Mouse (Mus musculus): ENCODE measurements around the gene Ppm1k. TPM values are rescaled to one million over a fixed set of nuclear protein-coding genes. Genes with fewer than 3 reads are reported as not detected.

The Ppm1k gene
- total and polyA plus RNA-seq, 3 experiments: 1.3 to 1.5 TPM; not detected in 1

DNA sequence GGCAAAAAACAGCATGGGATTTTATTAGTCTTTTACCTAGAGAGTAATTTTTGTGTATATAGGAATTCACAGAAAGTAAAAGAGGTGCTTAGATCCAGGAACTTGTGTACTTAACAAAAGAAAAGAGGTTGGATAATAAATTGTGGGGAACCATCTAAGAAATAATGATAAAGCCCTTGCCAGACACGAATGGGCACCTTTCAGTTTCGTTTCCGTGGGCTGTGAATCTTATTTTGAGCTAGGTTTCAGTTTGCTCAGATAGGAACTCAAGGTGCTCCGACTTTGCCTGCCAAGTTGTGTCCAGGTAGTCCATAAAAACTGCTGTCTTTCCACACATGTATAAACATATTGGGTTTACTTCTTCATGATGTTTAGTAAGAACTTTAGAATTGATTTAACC is 47.1 kb upstream of the Ppm1k start:
- H3K9ac ChIP-seq (ENCODE audit: control insufficient read depth, low read depth, low read length, poor library complexity, severe bottlenecking): peak overlapping the region; percentile 68
- no peak for TF ChIP-seq UBTF (IDR thresholded peaks at IDR 0.05; ENCODE audit: borderline replicate concordance, insufficient read depth, low read depth, low read length)
- 0 out of 2 replicates have a peak, but pooled peaks have one; percentile 26 for TF ChIP-seq MXI1 (IDR thresholded peaks at IDR 0.05; ENCODE audit: low read depth, low read length)
- TF ChIP-seq POLR2A (IDR thresholded peaks at IDR 0.05; ENCODE audit: control insufficient read depth in 1 of 2, insufficient read depth in 1 of 2, low read depth in 1 of 2, low read length in 2 of 2, poor library complexity in 1 of 2): no peak
- no peak for TF ChIP-seq HCFC1 (IDR thresholded peaks at IDR 0.05; ENCODE audit: low read depth, low read length)
- peak; percentile 66; the same call in 1 of the 2 replicates for TF ChIP-seq ETS1 (IDR thresholded peaks at IDR 0.05; ENCODE audit: low read depth, low read length)
- H3K79me2 ChIP-seq (ENCODE audit: control insufficient read depth, insufficient read depth, low read length, poor library complexity): no peaks in the 10 kb centered on the region; the same call in 1 of the 2 replicates
- no peaks in the 10 kb centered on the region for H3K36me3 ChIP-seq (ENCODE audit: control insufficient read depth in 1 of 2, insufficient read depth in 2 of 2, low read length in 2 of 2)
- H3K27me3 ChIP-seq (ENCODE audit: control insufficient read depth in 1 of 2, insufficient read depth in 2 of 2, low read length in 2 of 2): no peaks in the 10 kb centered on the region
- no peaks in the 10 kb centered on the region for H3K4me1 ChIP-seq (ENCODE audit: control insufficient read depth in 1 of 2, insufficient read depth in 2 of 2, low read length in 2 of 2)
- DNase-seq (ENCODE audit: low read depth, low spot score): peak; percentile 58
- peak overlapping the region; percentile 70 to 96 for H3K4me3 ChIP-seq (ENCODE audit: control insufficient read depth in 1 of 2, insufficient read depth in 1 of 2, low read depth in 2 of 2, low read length in 2 of 2)
- no peak overlapping the region for H3K27ac ChIP-seq (ENCODE audit: control insufficient read depth, low read depth, low read length)
- H3K9me3 ChIP-seq (replicated peaks; ENCODE audit: insufficient read depth, low read length): no peaks in the 10 kb centered on the region

DNA sequence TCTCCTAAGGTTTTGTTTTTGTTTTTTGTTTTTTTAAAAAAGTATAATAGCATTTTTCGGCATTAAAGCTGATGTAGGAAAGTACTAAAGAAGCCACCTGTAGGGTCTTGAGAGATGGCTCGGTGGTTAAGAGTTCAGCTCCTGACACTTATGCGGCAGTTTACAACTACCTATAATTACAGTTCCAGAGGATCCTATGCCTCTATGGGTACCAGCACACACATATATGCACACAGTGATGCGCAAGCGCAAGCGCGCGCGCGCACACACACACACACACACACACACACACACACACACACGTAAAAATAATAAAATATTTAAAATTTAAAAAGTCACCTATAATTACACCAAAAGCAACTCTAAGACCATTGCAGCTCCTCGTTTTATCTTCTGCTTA is 46.3 kb upstream of the Ppm1k start:
- Histone ChIP-seq H3K9me3 (replicated peaks; ENCODE audit: insufficient read depth, low read length) (no peaks in the 10 kb centered on the region), H3K27ac (ENCODE audit: control insufficient read depth, low read depth, low read length) (peak overlapping the region; percentile 43), H3K27me3 (ENCODE audit: control insufficient read depth in 1 of 2, insufficient read depth in 2 of 2, low read length in 2 of 2) (no peaks in the 10 kb centered on the region), H3K4me1 (ENCODE audit: control insufficient read depth in 1 of 2, insufficient read depth in 2 of 2, low read length in 2 of 2) (no peaks in the 10 kb centered on the region), H3K9ac (ENCODE audit: control insufficient read depth, low read depth, low read length, poor library complexity, severe bottlenecking) (peak overlapping the region; percentile 73), H3K79me2 (ENCODE audit: control insufficient read depth, insufficient read depth, low read length, poor library complexity) (no peaks in the 10 kb centered on the region; the same call in 1 of the 2 replicates), H3K36me3 (ENCODE audit: control insufficient read depth in 1 of 2, insufficient read depth in 2 of 2, low read length in 2 of 2) (no peaks in the 10 kb centered on the region), H3K4me3 (ENCODE audit: control insufficient read depth in 1 of 2, insufficient read depth in 1 of 2, low read depth in 2 of 2, low read length in 2 of 2) (peak overlapping the region; percentile 72 to 96)
- peak; percentile 70 for DNase-seq (ENCODE audit: low read depth, low spot score)
- TF ChIP-seq CTCF (IDR thresholded peaks at IDR 0.05 in 2 of 3, conservative IDR thresholded peaks at IDR 0.05 in 1 of 3; ENCODE audit: control insufficient read depth in 1 of 3, insufficient read depth in 1 of 3, low read depth in 2 of 3, low read length in 3 of 3, poor library complexity in 1 of 3, severe bottlenecking in 1 of 3) (no peak), RCOR1 (IDR thresholded peaks at IDR 0.05; ENCODE audit: low read depth, low read length) (no peak), TCF12 (IDR thresholded peaks at IDR 0.05; ENCODE audit: low read depth, low read length) (no peak), HCFC1 (IDR thresholded peaks at IDR 0.05; ENCODE audit: low read depth, low read length) (no peak), MYB (IDR thresholded peaks at IDR 0.05; ENCODE audit: low read depth, low read length) (no peak), SIN3A (IDR thresholded peaks at IDR 0.05; ENCODE audit: low read length) (0 out of 2 replicates have a peak, but pooled peaks have one; percentile 1), KAT2A (conservative IDR thresholded peaks at IDR 0.05; ENCODE audit: low read depth, low read length) (no peak), ZC3H11A (IDR thresholded peaks at IDR 0.05; ENCODE audit: low read depth, low read length) (no peak), TBP (IDR thresholded peaks at IDR 0.05; ENCODE audit: low read depth, low read length) (no peak), RAD21 (IDR thresholded peaks at IDR 0.05; ENCODE audit: low read depth, low read length) (no peak), GATA1 (IDR thresholded peaks at IDR 0.05; ENCODE audit: low read depth, low read length) (no peak), NELFE (IDR thresholded peaks at IDR 0.05; ENCODE audit: low read depth, low read length) (0 out of 2 replicates have a peak, but pooled peaks have one; percentile 7), ETS1 (IDR thresholded peaks at IDR 0.05; ENCODE audit: low read depth, low read length) (0 out of 2 replicates have a peak, but pooled peaks have one; percentile 8), ZNF384 (IDR thresholded peaks at IDR 0.05; ENCODE audit: low read depth, low read length) (no peak), CHD2 (IDR thresholded peaks at IDR 0.05; ENCODE audit: low read length) (no peak), USF2 (IDR thresholded peaks at IDR 0.05; ENCODE audit: borderline replicate concordance in 1 of 2, insufficient read depth in 1 of 2, low read depth in 1 of 2, low read length in 2 of 2) (no peak), POLR2A (IDR thresholded peaks at IDR 0.05; ENCODE audit: control insufficient read depth in 1 of 2, insufficient read depth in 1 of 2, low read depth in 1 of 2, low read length in 2 of 2, poor library complexity in 1 of 2) (no peak), NRF1 (IDR thresholded peaks at IDR 0.05; ENCODE audit: insufficient read depth, low read depth, low read length, poor library complexity, severe bottlenecking) (peak; percentile 78)
